Mouse (Mus musculus) C2C12 (cell line): ENCODE measurements around the gene Bmx.

Experiments used
- CEBPB ChIP-seq: IDR thresholded peaks from one replicate; pipeline ENCODE4 v1.6.1; 2011; ENCODE audit warnings: low read depth, mild to moderate bottlenecking, control low read depth, moderate library complexity
- CTCF ChIP-seq: IDR thresholded peaks from one replicate; pipeline ENCODE4 v1.5.1; 2011; ENCODE audit not compliant: control insufficient read depth, insufficient read depth, insufficient read length
- FOSL1 ChIP-seq: IDR thresholded peaks from one replicate; pipeline ENCODE4 v1.8.0; 2011; ENCODE audit warnings: mild to moderate bottlenecking, low read length; ENCODE audit not compliant: poor library complexity, insufficient read depth, severe bottlenecking
- MAX ChIP-seq: IDR thresholded peaks from one replicate; pipeline ENCODE4 v1.6.1; 2011; ENCODE audit warnings: mild to moderate bottlenecking, control low read depth
- MYOD1 ChIP-seq: IDR thresholded peaks from one replicate; pipeline ENCODE4 v1.6.1; 2011; ENCODE audit warnings: low read depth; ENCODE audit not compliant: control insufficient read depth, insufficient read length
- MYOG ChIP-seq: IDR thresholded peaks from one replicate; pipeline ENCODE4 v1.6.1; 2011; ENCODE audit not compliant: control insufficient read depth, insufficient read length; ENCODE audit errors: extremely low read depth
- USF1 ChIP-seq: IDR thresholded peaks from one replicate; pipeline ENCODE4 v1.6.1; 2011; ENCODE audit warnings: low read depth, mild to moderate bottlenecking, control low read depth, moderate library complexity

GRCm38 (mm10) chrX:164197679-164198078 is 60.3 kb downstream of the Bmx start:
- TF ChIP-seq CTCF, result no peak
- no peak for TF ChIP-seq MYOG
- TF ChIP-seq USF1, result no peak
- no peak for TF ChIP-seq MAX
- TF ChIP-seq CEBPB, result no peak
- no peak for TF ChIP-seq FOSL1
- TF ChIP-seq MYOD1, result no peak
